Mouse (Mus musculus) midbrain, postnatal 0 days (tissue): Measurements from ENCODE around the gene Kdm5b. TPM values are rescaled to one million over a fixed set of nuclear protein-coding genes. Genes with fewer than 3 reads are reported as not detected.

Source experiments
- ATAC-seq: fragments of 200-750 bp; cut with Nextera tagmentation; 2 replicates; pipeline ENCODE4 v1.8.0; 2017; ENCODE audit warnings: moderate number of reproducible peaks, mild to moderate bottlenecking, moderate TSS enrichment, moderate library complexity; ENCODE audit not compliant: low FRiP score
- DNase-seq: peaks from one replicate; pipeline ENCODE4 v3.0.0-alpha.2; 2015; ENCODE audit warnings: low spot score
- H3K27ac ChIP-seq: fragments of 300-500 bp; sonication (generic); 2 replicates; pipeline ENCODE4 v1.5.1; 2014; ENCODE audit warnings: low read depth, mild to moderate bottlenecking, low read length, mixed read lengths
- H3K27me3 ChIP-seq: fragments of 300-500 bp; sonication (generic); 2 replicates; pipeline ENCODE4 v1.6.1; 2014; ENCODE audit warnings: low read length, control low read depth, mixed read lengths; ENCODE audit not compliant: insufficient read depth
- H3K36me3 ChIP-seq: fragments of 300-500 bp; sonication (generic); 2 replicates; pipeline ENCODE4 v1.6.1; 2014; ENCODE audit warnings: low read length, control low read depth, mixed read lengths; ENCODE audit not compliant: insufficient read depth
- H3K4me1 ChIP-seq: fragments of 300-500 bp; sonication (generic); 2 replicates; pipeline ENCODE4 v1.6.1; 2014; ENCODE audit warnings: mild to moderate bottlenecking, control low read depth, antibody characterized with exemption, low read length, mixed read lengths; ENCODE audit not compliant: insufficient read depth
- H3K4me2 ChIP-seq: fragments of 300-500 bp; sonication (generic); 2 replicates; pipeline ENCODE4 v1.6.1; 2014; ENCODE audit warnings: low read depth, mild to moderate bottlenecking, low read length, mixed read lengths; ENCODE audit not compliant: poor library complexity, severe bottlenecking
- H3K4me3 ChIP-seq: fragments of 300-500 bp; sonication (generic); 2 replicates; pipeline ENCODE4 v1.5.1; 2014; ENCODE audit warnings: low read depth, mild to moderate bottlenecking, low read length, moderate library complexity
- H3K9ac ChIP-seq: fragments of 300-500 bp; sonication (generic); replicated peaks from 2 replicates; pipeline ENCODE4 v1.6.1; 2014; ENCODE audit warnings: mild to moderate bottlenecking, low read length, moderate library complexity, mixed read lengths; ENCODE audit not compliant: poor library complexity, severe bottlenecking
- H3K9me3 ChIP-seq: fragments of 300-500 bp; sonication (generic); 2 replicates; pipeline ENCODE4 v1.6.1; 2016; ENCODE audit warnings: low read length, control low read depth
- CTCF ChIP-seq: IDR thresholded peaks from 2 replicates; pipeline ENCODE4 v1.5.1; 2016; ENCODE audit warnings: antibody characterized with exemption, mild to moderate bottlenecking
- WGBS: fragments of 180-500 bp; shearing (Covaris S2); extraction: QIAGEN DNeasy Blood & Tissue Kit; methylation state at CpG from one replicate; pipeline ENCODE4 v1.1.7; 2014; 5-methylcytosine and 5-hydroxymethylcytosine counted together
- polyA plus RNA-seq: library from polyadenylated mRNA; unstranded; fragments of >200 nt; fragmentation: Nextera tagmentation; extraction: Ambion mirVana; gene quantifications from 2 replicates; pipeline ENCODE4 v1.2.1, GENCODE M21; 2015
- total RNA-seq: library from RNA; depleted of rRNA; stranded (reverse); fragments of >200 nt; gene quantifications from 2 replicates; pipeline ENCODE4 v1.2.3, GENCODE M21; 2014

Kdm5b gene
- total and polyA plus RNA-seq, 2 experiments from 2014 or later = 43.7 to 65.9 TPM

- Histone ChIP-seq H3K4me3 (peak overlapping the region; percentile 100), H3K9ac (peak overlapping the region; percentile 97), H3K4me1 (peaks cover 8% of the 10 kb centered on the region; the same call in 1 of the 2 replicates), H3K4me2 (peak overlapping the region; percentile 73), H3K36me3 (no peaks in the 10 kb centered on the region), H3K27me3 (no peaks in the 10 kb centered on the region), H3K9me3 (no peaks in the 10 kb centered on the region), H3K27ac (peak overlapping the region; percentile 91)
- DNase-seq = no peak
- peak; percentile 15 for ATAC-seq
- WGBS = under 1% methylated on average over 44 of the region's 50 CpGs
- TF ChIP-seq CTCF = no peak
Observed at GRCm38 (mm10) chr1:134560396-134560795, 425 bp downstream of the Kdm5b start.

- Histone ChIP-seq H3K36me3 (no peaks in the 10 kb centered on the region), H3K4me1 (peaks cover 8% of the 10 kb centered on the region; the same call in 1 of the 2 replicates), H3K4me3 (peak overlapping the region; percentile 100), H3K27ac (peak overlapping the region; percentile 91), H3K9ac (peak overlapping the region; percentile 97), H3K4me2 (peak overlapping the region; percentile 73), H3K9me3 (no peaks in the 10 kb centered on the region), H3K27me3 (no peaks in the 10 kb centered on the region)
- no peak for TF ChIP-seq CTCF
- under 1% methylated on average over 55 of the region's 76 CpGs for WGBS
- DNase-seq (peak; percentile 52), ATAC-seq (peak; percentile 13)
Observed at GRCm38 (mm10) chr1:134560801-134561769, 1.1 kb downstream of the Kdm5b start.

- Histone ChIP-seq H3K27me3 (no peaks in the 10 kb centered on the region), H3K27ac (peak overlapping the region; percentile 91; the same call in 1 of the 2 replicates), H3K4me2 (peak overlapping the region; percentile 73), H3K9me3 (no peaks in the 10 kb centered on the region), H3K4me3 (peak overlapping the region; percentile 100), H3K9ac (peak overlapping the region; percentile 97), H3K4me1 (peaks cover 8% of the 10 kb centered on the region; the same call in 1 of the 2 replicates), H3K36me3 (no peaks in the 10 kb centered on the region)
- ATAC-seq (no peak), DNase-seq (no peak)
- TF ChIP-seq CTCF = no peak
- WGBS = 6% methylated on average over 7 of the region's 7 CpGs
Observed at GRCm38 (mm10) chr1:134561770-134562143, 1.8 kb downstream of the Kdm5b start.

- Histone ChIP-seq H3K9me3 (no peaks in the 10 kb centered on the region), H3K27ac (no peak overlapping the region), H3K36me3 (no peaks in the 10 kb centered on the region), H3K9ac (peak overlapping the region; percentile 33; the same call in 1 of the 2 replicates), H3K4me3 (peak overlapping the region; percentile 100), H3K4me2 (peak overlapping the region; percentile 73), H3K27me3 (no peaks in the 10 kb centered on the region), H3K4me1 (peaks cover 8% of the 10 kb centered on the region; the same call in 1 of the 2 replicates)
- ATAC-seq (no peak), DNase-seq (no peak)
- no peak for TF ChIP-seq CTCF
Observed at GRCm38 (mm10) chr1:134562457-134562856, 2.5 kb downstream of the Kdm5b start.

- ATAC-seq = no peak
- Histone ChIP-seq H3K9ac (no peak overlapping the region), H3K4me3 (no peak overlapping the region), H3K9me3 (no peaks in the 10 kb centered on the region), H3K4me2 (peak overlapping the region; percentile 6; the same call in 1 of the 2 replicates), H3K27me3 (no peaks in the 10 kb centered on the region), H3K27ac (no peak overlapping the region), H3K36me3 (no peaks in the 10 kb centered on the region), H3K4me1 (peaks cover 8% of the 10 kb centered on the region; the same call in 1 of the 2 replicates)
- WGBS = 88% methylated on average over 3 of the region's 3 CpGs
- no peak for DNase-seq
- TF ChIP-seq CTCF = no peak
Observed at GRCm38 (mm10) chr1:134563726-134564125, 3.8 kb downstream of the Kdm5b start.

GRCm38 (mm10) chr1:134567511-134567910 lies 7.5 kb downstream of the Kdm5b start:
- Histone ChIP-seq H3K9ac (no peak overlapping the region), H3K4me2 (no peak overlapping the region), H3K4me1 (peaks cover 5% of the 10 kb centered on the region; the same call in 1 of the 2 replicates), H3K9me3 (no peaks in the 10 kb centered on the region), H3K27me3 (no peaks in the 10 kb centered on the region), H3K4me3 (no peak overlapping the region), H3K36me3 (no peaks in the 10 kb centered on the region), H3K27ac (no peak overlapping the region)
- ATAC-seq = no peak
- WGBS = 19% methylated on average over 1 of the region's 1 CpGs
- no peak for TF ChIP-seq CTCF
- DNase-seq = no peak
